ENCODE assay signal across 8 mouse cellular contexts in the genomic region with DNA sequence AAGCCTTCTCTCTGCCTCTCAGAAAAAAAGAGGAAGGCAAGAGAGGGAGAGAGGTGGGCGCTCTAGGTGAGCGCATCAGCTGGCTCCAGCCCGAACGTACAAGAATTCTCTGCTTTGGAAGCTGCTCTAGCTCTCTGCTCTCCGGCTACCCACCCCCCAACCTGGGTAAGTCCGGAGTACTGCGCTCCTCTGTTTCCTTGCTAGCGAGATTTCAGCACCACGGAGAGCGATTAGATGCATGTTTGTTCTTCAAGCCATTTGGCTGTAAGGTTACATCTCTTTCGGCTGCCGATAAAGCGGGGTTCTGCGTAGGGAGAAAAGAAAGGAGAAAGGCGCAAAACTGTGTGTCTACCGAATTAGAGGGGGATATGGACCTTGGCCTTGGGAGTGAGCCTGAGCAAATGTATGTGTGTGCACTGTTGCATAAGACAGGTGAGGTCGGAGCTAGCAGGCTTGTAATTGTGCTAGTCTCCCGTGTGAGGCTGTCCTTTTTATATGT. TPM values are rescaled to one million over a fixed set of nuclear protein-coding genes. Genes with fewer than 3 reads are reported as not detected.
DNase-seq lines count a peak whose midpoint lies in the region; ATAC-seq and TF ChIP-seq lines count a peak whose summit lies in the region.

No protein-coding gene starts in this region.

- peaks cover 9% of the 10 kb centered on the region; the same call in 1 of the 2 replicates for H3K27me3 ChIP-seq in kidney, embryonic 14.5 days (ENCODE audit: control insufficient read depth, insufficient read depth, low read length)
- no peaks in the 10 kb centered on the region; the same call in 1 of the 2 replicates for H3K27me3 ChIP-seq in liver, adult 2 months (ENCODE audit: control insufficient read depth, insufficient read depth, low read length)

- no peak overlapping the region for H3K9ac ChIP-seq in kidney, embryonic 14.5 days (ENCODE audit: low read depth, low read length)
- no peak overlapping the region for H3K9ac ChIP-seq in liver, adult 2 months (ENCODE audit: low read depth, low read length)

- no peak overlapping the region for H3K27ac ChIP-seq in kidney, embryonic 14.5 days (ENCODE audit: low read depth, low read length)
- no peak overlapping the region for H3K27ac ChIP-seq in liver, adult 2 months (replicated peaks; ENCODE audit: insufficient read depth, low read depth, low read length)

- DNase-seq in left cerebral cortex, adult 18-20 months (ENCODE audit: low spot score in 2 of 2), result peak; percentile 53 to 56
- no peak for DNase-seq in left cerebral cortex, adult 11 months (ENCODE audit: low spot score)
- peak; percentile 29 to 63 for DNase-seq in cerebellum, postnatal 4 days (ENCODE audit: low spot score in 2 of 2)
- DNase-seq in gastrocnemius, postnatal 10 days, result peak; percentile 68
- peak; percentile 26 for DNase-seq in liver, adult 2 months (ENCODE audit: extremely low read depth, low read depth, low spot score)
- peak; percentile 79 for DNase-seq in neural tube, embryonic 10.5 days (ENCODE audit: extremely low spot score, low spot score)
- DNase-seq in thymus, postnatal 14 days, result peak; percentile 55

- H3K79me2 ChIP-seq in liver, adult 2 months (ENCODE audit: control insufficient read depth, insufficient read depth, low read length), result no peaks in the 10 kb centered on the region

- H3K4me1 ChIP-seq in kidney, embryonic 14.5 days (ENCODE audit: control insufficient read depth, insufficient read depth, low read length), result no peaks in the 10 kb centered on the region
- H3K4me1 ChIP-seq in liver, adult 2 months (ENCODE audit: control insufficient read depth, insufficient read depth, low read length), result no peaks in the 10 kb centered on the region; the same call in 1 of the 2 replicates

- TF ChIP-seq POLR2A in liver, adult 2 months (IDR thresholded peaks at IDR 0.05; ENCODE audit: extremely low read depth, insufficient read depth, low read length), result no peak

- no peak for TF ChIP-seq CTCF in liver, adult 2 months (IDR thresholded peaks at IDR 0.05; ENCODE audit: low read depth, low read length)

- H3K9me3 ChIP-seq in kidney, embryonic 14.5 days (ENCODE audit: control insufficient read depth, low read length), result no peaks in the 10 kb centered on the region

- H3K4me2 ChIP-seq in kidney, embryonic 14.5 days (replicated peaks; ENCODE audit: low read depth, low read length), result no peak overlapping the region

- peak; percentile 89; the same call in 1 of the 2 replicates for ATAC-seq in kidney, embryonic 14.5 days (ENCODE audit: low FRiP score, low TSS enrichment)

- no peaks in the 10 kb centered on the region for H3K36me3 ChIP-seq in kidney, embryonic 14.5 days (ENCODE audit: control insufficient read depth, insufficient read depth, low read length)
- no peaks in the 10 kb centered on the region for H3K36me3 ChIP-seq in liver, adult 2 months (ENCODE audit: control insufficient read depth, insufficient read depth, low read length)

- 2% methylated on average over 18 of the region's 18 CpGs for WGBS in kidney, embryonic 14.5 days
- 3% methylated on average over 18 of the region's 18 CpGs for WGBS in liver, adult 2 months

- H3K4me3 ChIP-seq in kidney, embryonic 14.5 days (ENCODE audit: low read length), result no peak overlapping the region
- H3K4me3 ChIP-seq in liver, adult 2 months (ENCODE audit: insufficient read depth, low read depth, low read length), result no peak overlapping the region

RNA-seq across cellular contexts. Expression of gene Tnr, which starts 0.5 kb away (rescaled TPM):
- 100 to 1,000 TPM; 117 TPM for total RNA-seq in left cerebral cortex, adult 18-20 months (2021)
- total RNA-seq in gastrocnemius, postnatal 10 days (2021), result under 1 TPM; 0.27 to 0.33 TPM
- not detected in 2 replicates for polyA plus RNA-seq in kidney, embryonic 14.5 days (2014; fragmentation: Nextera tagmentation; extraction: Ambion mirVana)
- 0.07 TPM in 1 of 2 replicates, not detected in the other for total RNA-seq in liver, adult 2 months (2014; rRNA removed)
- polyA plus RNA-seq in liver, adult 2 months (2012; rRNA removed), result not detected in 2 replicates

Comparison
In these comparisons a context has a peak if more than half of its experiments do, and no peak if none do; other contexts are left out.
1. RNA of gene Tnr, which starts 0.5 kb away (total RNA-seq): 117 TPM in left cerebral cortex, adult 18-20 months; 0.27 to 0.33 TPM in gastrocnemius, postnatal 10 days and 0.07 TPM in liver, adult 2 months; every median in the first group is over 10 times any median in the second.